Mouse (Mus musculus): Measurements from ENCODE around the gene Capzb. TPM values are rescaled to one million over a fixed set of nuclear protein-coding genes. Genes with fewer than 3 reads are reported as not detected.

The Capzb gene
- polyA plus RNA-seq, 1 experiment: 130 TPM

DNA sequence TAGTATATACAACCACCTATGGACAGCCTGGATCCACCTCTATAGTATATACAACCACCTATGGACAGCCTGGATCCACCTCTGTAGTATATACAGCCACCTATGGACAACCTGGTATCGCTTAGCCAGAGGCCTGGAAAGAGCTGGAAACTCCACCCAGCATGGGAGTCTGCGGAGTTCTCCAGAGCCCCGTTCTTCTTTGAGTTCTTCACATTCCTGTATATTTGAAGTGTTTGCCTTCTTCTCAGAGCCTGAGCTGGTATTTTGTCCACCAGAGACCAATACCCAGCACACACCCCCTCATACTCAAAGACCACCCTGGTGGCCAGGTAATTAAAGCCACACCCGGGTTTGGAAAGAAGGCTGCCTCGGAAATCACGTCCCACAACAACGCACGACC is 64.0 kb downstream of the Capzb start:
- no peak overlapping the region for H3K4me3 ChIP-seq (ENCODE audit: extremely low read depth, insufficient read depth, insufficient read length)
- peaks cover 21% of the 10 kb centered on the region for H3K36me3 ChIP-seq (ENCODE audit: control insufficient read depth, insufficient read depth, low read length)
- no peak for DNase-seq (ENCODE audit: low read depth in 1 of 2, low spot score in 2 of 2)
- peaks cover 20% of the 10 kb centered on the region; the same call in 1 of the 2 replicates for H3K4me1 ChIP-seq (ENCODE audit: control insufficient read depth, insufficient read depth, insufficient read length)
- H3K27ac ChIP-seq (ENCODE audit: insufficient read depth, low read length): no peak overlapping the region
- H3K27me3 ChIP-seq (ENCODE audit: control insufficient read depth, insufficient read depth, low read length): no peaks in the 10 kb centered on the region
- WGBS: 95% methylated on average over 8 of the region's 8 CpGs
- TF ChIP-seq POLR2A (IDR thresholded peaks at IDR 0.05; ENCODE audit: low read depth, low read length) (no peak), CTCF (IDR thresholded peaks at IDR 0.05; ENCODE audit: extremely low read depth, insufficient read depth, insufficient read length, insufficient replicate concordance) (no peak)

- Histone ChIP-seq H3K27ac (ENCODE audit: insufficient read depth, low read length) (peak overlapping the region; percentile 60), H3K4me1 (ENCODE audit: control insufficient read depth, insufficient read depth, insufficient read length) (peaks cover 20% of the 10 kb centered on the region; the same call in 1 of the 2 replicates), H3K27me3 (ENCODE audit: control insufficient read depth, insufficient read depth, low read length) (no peaks in the 10 kb centered on the region), H3K36me3 (ENCODE audit: control insufficient read depth, insufficient read depth, low read length) (peaks cover 36% of the 10 kb centered on the region), H3K4me3 (ENCODE audit: extremely low read depth, insufficient read depth, insufficient read length) (no peak overlapping the region)
- no peak for TF ChIP-seq POLR2A (IDR thresholded peaks at IDR 0.05; ENCODE audit: low read depth, low read length)
- TF ChIP-seq CTCF (IDR thresholded peaks at IDR 0.05; ENCODE audit: extremely low read depth, insufficient read depth, insufficient read length, insufficient replicate concordance): no peak
- WGBS: 29% methylated on average over 6 of the region's 6 CpGs
- DNase-seq (ENCODE audit: low read depth in 1 of 2, low spot score in 2 of 2): peak in 1 of 2 experiments; percentile 64
These were observed 66.1 kb downstream of the Capzb start for GRCm38 (mm10) chr4:139258621-139259301.

- WGBS: 64% methylated on average over 11 of the region's 11 CpGs
- TF ChIP-seq CTCF (IDR thresholded peaks at IDR 0.05; ENCODE audit: extremely low read depth, insufficient read depth, insufficient read length, insufficient replicate concordance) (no peak), POLR2A (IDR thresholded peaks at IDR 0.05; ENCODE audit: low read depth, low read length) (no peak)
- Histone ChIP-seq H3K4me1 (ENCODE audit: control insufficient read depth, insufficient read depth, insufficient read length) (peaks cover 20% of the 10 kb centered on the region; the same call in 1 of the 2 replicates), H3K27ac (ENCODE audit: insufficient read depth, low read length) (peak overlapping the region; percentile 60), H3K4me3 (ENCODE audit: extremely low read depth, insufficient read depth, insufficient read length) (no peak overlapping the region), H3K27me3 (ENCODE audit: control insufficient read depth, insufficient read depth, low read length) (no peaks in the 10 kb centered on the region), H3K36me3 (ENCODE audit: control insufficient read depth, insufficient read depth, low read length) (peaks cover 42% of the 10 kb centered on the region)
- no peak for DNase-seq (ENCODE audit: low read depth in 1 of 2, low spot score in 2 of 2)
These were observed 66.7 kb downstream of the Capzb start for GRCm38 (mm10) chr4:139259302-139259871.

DNA sequence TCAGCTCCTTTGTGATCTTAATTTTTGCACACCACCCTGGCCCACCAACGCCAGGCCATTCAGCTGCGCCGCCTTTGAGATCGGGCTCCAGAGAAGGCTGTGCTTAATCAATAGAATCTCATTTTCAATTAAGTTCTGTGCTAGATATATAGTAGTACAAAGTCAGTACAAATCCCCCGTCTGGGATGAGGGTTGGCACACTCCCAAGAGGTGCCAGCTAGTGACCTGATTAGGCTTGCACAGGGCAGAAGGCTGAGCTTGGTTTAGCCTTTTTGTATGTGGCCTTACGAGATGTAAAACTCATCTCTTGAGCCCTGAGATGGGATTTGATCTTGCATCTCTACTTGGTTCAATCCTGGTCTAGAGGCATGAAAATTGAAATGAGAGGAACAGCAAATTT is 70.3 kb downstream of the Capzb start:
- peaks cover 48% of the 10 kb centered on the region for H3K36me3 ChIP-seq (ENCODE audit: control insufficient read depth, insufficient read depth, low read length)
- H3K4me1 ChIP-seq (ENCODE audit: control insufficient read depth, insufficient read depth, insufficient read length): peaks cover 17% of the 10 kb centered on the region; the same call in 1 of the 2 replicates
- DNase-seq (ENCODE audit: low read depth in 1 of 2, low spot score in 2 of 2): no peak
- no peaks in the 10 kb centered on the region for H3K27me3 ChIP-seq (ENCODE audit: control insufficient read depth, insufficient read depth, low read length)
- H3K4me3 ChIP-seq (ENCODE audit: extremely low read depth, insufficient read depth, insufficient read length): no peak overlapping the region
- no peak overlapping the region for H3K27ac ChIP-seq (ENCODE audit: insufficient read depth, low read length)
- TF ChIP-seq CTCF (IDR thresholded peaks at IDR 0.05; ENCODE audit: extremely low read depth, insufficient read depth, insufficient read length, insufficient replicate concordance) (no peak), POLR2A (IDR thresholded peaks at IDR 0.05; ENCODE audit: low read depth, low read length) (no peak)
- 90% methylated on average over 6 of the region's 6 CpGs for WGBS

DNA sequence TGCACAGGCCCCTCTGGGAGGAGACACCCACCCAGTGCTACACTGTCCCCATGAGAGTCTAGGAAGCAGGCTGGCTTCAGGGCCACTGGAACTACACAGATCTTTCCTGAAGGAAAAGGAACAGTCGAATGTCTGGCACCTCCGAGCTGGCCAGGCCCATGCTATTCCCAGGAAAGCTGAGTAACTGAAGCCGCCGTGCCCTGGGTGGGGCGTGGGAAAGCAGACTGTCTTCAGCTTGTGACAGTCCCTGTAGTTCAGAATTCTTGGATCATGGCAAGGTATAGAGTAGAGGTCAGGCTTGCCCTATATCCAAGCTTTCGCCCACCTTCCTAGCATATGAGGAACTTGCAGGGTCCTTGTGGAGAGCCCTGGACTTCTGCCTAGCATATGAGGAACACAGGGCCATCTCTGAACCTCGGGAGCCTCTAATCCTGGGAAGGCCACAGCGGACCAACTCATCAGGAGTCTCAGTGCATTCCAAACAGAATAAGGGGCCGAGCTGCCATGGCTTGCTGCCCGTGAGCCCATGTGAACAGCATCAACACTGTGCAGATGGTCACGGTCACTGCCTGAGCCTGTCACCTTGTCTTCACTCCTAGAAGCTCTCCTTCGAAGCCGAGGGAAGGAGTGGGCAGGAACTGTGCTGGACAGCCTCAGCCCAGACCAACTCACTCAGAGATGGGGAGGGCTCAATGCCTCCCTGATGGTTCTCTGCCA is 73.2 kb downstream of the Capzb start:
- WGBS: 93% methylated on average over 13 of the region's 13 CpGs
- H3K36me3 ChIP-seq (ENCODE audit: control insufficient read depth, insufficient read depth, low read length): peaks cover 50% of the 10 kb centered on the region

GRCm38 (mm10) chr4:139266500-139266865 is 73.8 kb downstream of the Capzb start:
- DNase-seq (ENCODE audit: low read depth in 1 of 2, low spot score in 2 of 2): no peak
- H3K27me3 ChIP-seq (ENCODE audit: control insufficient read depth, insufficient read depth, low read length): no peaks in the 10 kb centered on the region
- 92% methylated on average over 7 of the region's 7 CpGs for WGBS
- no peak overlapping the region for H3K4me3 ChIP-seq (ENCODE audit: extremely low read depth, insufficient read depth, insufficient read length)
- no peaks in the 10 kb centered on the region for H3K4me1 ChIP-seq (ENCODE audit: control insufficient read depth, insufficient read depth, insufficient read length)
- H3K36me3 ChIP-seq (ENCODE audit: control insufficient read depth, insufficient read depth, low read length): peaks cover 48% of the 10 kb centered on the region
- H3K27ac ChIP-seq (ENCODE audit: insufficient read depth, low read length): no peak overlapping the region
- TF ChIP-seq CTCF (IDR thresholded peaks at IDR 0.05; ENCODE audit: extremely low read depth, insufficient read depth, insufficient read length, insufficient replicate concordance) (no peak), POLR2A (IDR thresholded peaks at IDR 0.05; ENCODE audit: low read depth, low read length) (no peak)

More for the DNA sequence above, 73.2 kb downstream of the Capzb start:
- no peak overlapping the region for H3K4me3 ChIP-seq (ENCODE audit: extremely low read depth, insufficient read depth, insufficient read length)
- TF ChIP-seq POLR2A (IDR thresholded peaks at IDR 0.05; ENCODE audit: low read depth, low read length) (no peak), CTCF (IDR thresholded peaks at IDR 0.05; ENCODE audit: extremely low read depth, insufficient read depth, insufficient read length, insufficient replicate concordance) (no peak)
- no peaks in the 10 kb centered on the region for H3K4me1 ChIP-seq (ENCODE audit: control insufficient read depth, insufficient read depth, insufficient read length)
- DNase-seq (ENCODE audit: low read depth in 1 of 2, low spot score in 2 of 2): no peak
- no peak overlapping the region for H3K27ac ChIP-seq (ENCODE audit: insufficient read depth, low read length)
- H3K27me3 ChIP-seq (ENCODE audit: control insufficient read depth, insufficient read depth, low read length): no peaks in the 10 kb centered on the region

All from spleen, adult 2 months (tissue).